Mouse (Mus musculus): ENCODE measurements at regions not wholly inside any gene's neighbourhood (a gene's known extent, or its start where the extent isn't known, plus 50 kb on each side); places are given as distances from the start of the nearest gene placed in this dataset.

GRCm38 (mm10) chr6:11647651-11648050 lies 259.6 kb downstream of the Ndufa4 start:
- no peak for DNase-seq

GRCm38 (mm10) chr6:11613331-11613730 lies 294.0 kb downstream of the Ndufa4 start:
- no peak for DNase-seq

GRCm38 (mm10) chr6:11608214-11608613 lies 299.1 kb downstream of the Ndufa4 start:
- DNase-seq: no peak

- DNase-seq: no peak
Observed at GRCm38 (mm10) chr6:11607696-11608095, 299.6 kb downstream of the Ndufa4 start.

- DNase-seq: no peak
Observed at GRCm38 (mm10) chr6:11606055-11606454, 301.2 kb downstream of the Ndufa4 start.

- DNase-seq: no peak
Observed at GRCm38 (mm10) chr6:11605526-11605925, 301.8 kb downstream of the Ndufa4 start.

- peak; percentile 19 for DNase-seq
Observed at GRCm38 (mm10) chr6:11594936-11595335, 312.4 kb downstream of the Ndufa4 start.

- peak; percentile 35 for DNase-seq
Observed at GRCm38 (mm10) chr6:11593583-11594271, 313.6 kb downstream of the Ndufa4 start.

- no peak for DNase-seq
Observed at GRCm38 (mm10) chr6:11576091-11576490, 331.2 kb downstream of the Ndufa4 start.

- DNase-seq: no peak
Observed at GRCm38 (mm10) chr6:11565246-11565645, 342.1 kb downstream of the Ndufa4 start.

GRCm38 (mm10) chr6:11550473-11550872 lies 356.8 kb downstream of the Ndufa4 start:
- no peak for DNase-seq

GRCm38 (mm10) chr6:11547318-11547717 lies 360.0 kb downstream of the Ndufa4 start:
- no peak for DNase-seq

GRCm38 (mm10) chr6:11534930-11535880 lies 372.1 kb downstream of the Ndufa4 start:
- no peak for DNase-seq

- DNase-seq: no peak
Observed at GRCm38 (mm10) chr6:11503136-11503535, 404.2 kb downstream of the Ndufa4 start.

GRCm38 (mm10) chr6:11494427-11494826 lies 412.9 kb downstream of the Ndufa4 start:
- no peak for DNase-seq

GRCm38 (mm10) chr6:11476950-11477349 lies 430.3 kb downstream of the Ndufa4 start:
- DNase-seq: no peak

Data from kidney, postnatal 10 days (tissue).